In genomic region chr10:110242128-110242561, GRCm38 (mm10) we compare ENCODE assay signal across 9 mouse cellular contexts.
A peak's percentile ranks its signal among the peaks of the same experiment; 100 is the strongest.
DNase-seq lines count a peak whose midpoint lies in the region; ATAC-seq lines count a peak whose summit lies in the region.
"Had no signal": no experiment of that assay in that cellular context is flagged by ENCODE, and none has a peak within 500 bp of the region (broad histone marks: within the 10 kb centered on the region; RNA-seq: fewer than 3 reads in every experiment).

No protein-coding gene starts in this region.

- 0 out of 2 replicates have a peak, but pooled peaks have one; percentile 33 for ATAC-seq in forebrain, embryonic 13.5 days
- ATAC-seq in hindbrain, embryonic 12.5 days (ENCODE audit: low FRiP score), result peak; percentile 77
- ATAC-seq in midbrain, embryonic 16.5 days, result 0 out of 2 replicates have a peak, but pooled peaks have one; percentile 11

- no peaks in the 10 kb centered on the region for H3K27me3 ChIP-seq in forebrain, embryonic 13.5 days
- 0 out of 2 replicates have a peak, but pooled peaks cover 4% of the 10 kb centered on the region for H3K27me3 ChIP-seq in hindbrain, embryonic 12.5 days
- H3K27me3 ChIP-seq in midbrain, embryonic 16.5 days (ENCODE audit: control insufficient read depth, insufficient read depth, low read depth, low read length), result no peaks in the 10 kb centered on the region
- H3K27me3 ChIP-seq: liver, embryonic 15.5 days had no signal

- no peaks in the 10 kb centered on the region for H3K36me3 ChIP-seq in forebrain, embryonic 13.5 days (ENCODE audit: poor library complexity, severe bottlenecking)
- no peaks in the 10 kb centered on the region for H3K36me3 ChIP-seq in hindbrain, embryonic 12.5 days
- H3K36me3 ChIP-seq in midbrain, embryonic 16.5 days (ENCODE audit: control insufficient read depth, insufficient read depth, low read length), result no peaks in the 10 kb centered on the region
- H3K36me3 ChIP-seq: liver, embryonic 15.5 days had no signal

- H3K9ac ChIP-seq in forebrain, embryonic 13.5 days, result no peak overlapping the region
- H3K9ac ChIP-seq in hindbrain, embryonic 12.5 days, result no peak overlapping the region
- no peak overlapping the region for H3K9ac ChIP-seq in midbrain, embryonic 16.5 days (ENCODE audit: low read depth, low read length)
- H3K9ac ChIP-seq: liver, embryonic 15.5 days had no signal

- no peak overlapping the region for H3K4me3 ChIP-seq in forebrain, embryonic 13.5 days
- no peak overlapping the region for H3K4me3 ChIP-seq in hindbrain, embryonic 12.5 days
- H3K4me3 ChIP-seq in midbrain, embryonic 16.5 days (ENCODE audit: low read depth, low read length), result no peak overlapping the region
- H3K4me3 ChIP-seq: liver, embryonic 15.5 days had no signal

- 66% methylated on average over 3 of the region's 3 CpGs for WGBS in forebrain, embryonic 13.5 days
- WGBS in hindbrain, embryonic 12.5 days, result 35% methylated on average over 3 of the region's 3 CpGs
- WGBS in midbrain, embryonic 16.5 days, result 42% methylated on average over 3 of the region's 3 CpGs

- H3K27ac ChIP-seq in forebrain, embryonic 13.5 days, result no peak overlapping the region; the same call in 1 of the 2 replicates
- H3K27ac ChIP-seq in hindbrain, embryonic 12.5 days, result no peak overlapping the region
- H3K27ac ChIP-seq in midbrain, embryonic 16.5 days (ENCODE audit: low read length), result peak overlapping the region; percentile 66
- H3K27ac ChIP-seq: liver, embryonic 15.5 days had no signal

- no peaks in the 10 kb centered on the region for H3K9me3 ChIP-seq in forebrain, embryonic 13.5 days (replicated peaks)
- no peaks in the 10 kb centered on the region for H3K9me3 ChIP-seq in hindbrain, embryonic 12.5 days (replicated peaks)
- H3K9me3 ChIP-seq in midbrain, embryonic 16.5 days (replicated peaks; ENCODE audit: control insufficient read depth, low read length, poor library complexity, severe bottlenecking), result no peaks in the 10 kb centered on the region
- H3K9me3 ChIP-seq: liver, embryonic 15.5 days had no signal

- H3K4me1 ChIP-seq in forebrain, embryonic 13.5 days, result peaks cover 14% of the 10 kb centered on the region
- 0 out of 2 replicates have a peak, but pooled peaks cover 4% of the 10 kb centered on the region for H3K4me1 ChIP-seq in hindbrain, embryonic 12.5 days
- H3K4me1 ChIP-seq in midbrain, embryonic 16.5 days (ENCODE audit: control insufficient read depth, insufficient read depth, low read length), result peaks cover 5% of the 10 kb centered on the region
- H3K4me1 ChIP-seq: liver, embryonic 15.5 days had no signal

- no peak overlapping the region for H3K4me2 ChIP-seq in forebrain, embryonic 13.5 days
- H3K4me2 ChIP-seq in hindbrain, embryonic 12.5 days (replicated peaks), result no peak overlapping the region
- no peak overlapping the region for H3K4me2 ChIP-seq in midbrain, embryonic 16.5 days (ENCODE audit: low read length)
- H3K4me2 ChIP-seq: liver, embryonic 15.5 days had no signal

- DNase-seq in cerebellum, postnatal 25 days, result peak; percentile 10 to 38
- DNase-seq in cerebellum, adult 11 months, result no peak
- no peak for DNase-seq in ovary, postnatal 14 days (ENCODE audit: low spot score)
- DNase-seq in urinary bladder, postnatal 4 days (ENCODE audit: low spot score in 2 of 2), result no peak
- no peak for DNase-seq in layer of hippocampus, postnatal 25 days (ENCODE audit: extremely low spot score in 1 of 2, low spot score in 1 of 2)

Comparison
In these comparisons a context has a peak if more than half of its experiments do, and no peak if none do; other contexts are left out.
1. DNase-seq: peak in cerebellum, postnatal 25 days (2 of 2); none in cerebellum, adult 11 months (single experiment), ovary, postnatal 14 days (single experiment), urinary bladder, postnatal 4 days (0 of 2) and layer of hippocampus, postnatal 25 days (0 of 2).
2. ATAC-seq: peak in every context shown above with its lines; median percentile 77 in hindbrain, embryonic 12.5 days; 33 in forebrain, embryonic 13.5 days; 11 in midbrain, embryonic 16.5 days.